Mouse (Mus musculus) midbrain, postnatal 0 days (tissue): Measurements from ENCODE around the gene Gm28051. TPM values are rescaled to one million over a fixed set of nuclear protein-coding genes. Genes with fewer than 3 reads are reported as not detected.

Experiments used
- ATAC-seq: fragments of 200-750 bp; cut with Nextera tagmentation; 2 replicates; pipeline ENCODE4 v1.8.0; 2017; ENCODE audit warnings: moderate number of reproducible peaks, mild to moderate bottlenecking, moderate TSS enrichment, moderate library complexity; ENCODE audit not compliant: low FRiP score
- DNase-seq: peaks from one replicate; pipeline ENCODE4 v3.0.0-alpha.2; 2015; ENCODE audit warnings: low spot score
- H3K27ac ChIP-seq: fragments of 300-500 bp; sonication (generic); 2 replicates; pipeline ENCODE4 v1.5.1; 2014; ENCODE audit warnings: low read depth, mild to moderate bottlenecking, low read length, mixed read lengths
- H3K27me3 ChIP-seq: fragments of 300-500 bp; sonication (generic); 2 replicates; pipeline ENCODE4 v1.6.1; 2014; ENCODE audit warnings: low read length, control low read depth, mixed read lengths; ENCODE audit not compliant: insufficient read depth
- H3K36me3 ChIP-seq: fragments of 300-500 bp; sonication (generic); 2 replicates; pipeline ENCODE4 v1.6.1; 2014; ENCODE audit warnings: low read length, control low read depth, mixed read lengths; ENCODE audit not compliant: insufficient read depth
- H3K4me1 ChIP-seq: fragments of 300-500 bp; sonication (generic); 2 replicates; pipeline ENCODE4 v1.6.1; 2014; ENCODE audit warnings: mild to moderate bottlenecking, control low read depth, antibody characterized with exemption, low read length, mixed read lengths; ENCODE audit not compliant: insufficient read depth
- H3K4me2 ChIP-seq: fragments of 300-500 bp; sonication (generic); 2 replicates; pipeline ENCODE4 v1.6.1; 2014; ENCODE audit warnings: low read depth, mild to moderate bottlenecking, low read length, mixed read lengths; ENCODE audit not compliant: poor library complexity, severe bottlenecking
- H3K4me3 ChIP-seq: fragments of 300-500 bp; sonication (generic); 2 replicates; pipeline ENCODE4 v1.5.1; 2014; ENCODE audit warnings: low read depth, mild to moderate bottlenecking, low read length, moderate library complexity
- H3K9ac ChIP-seq: fragments of 300-500 bp; sonication (generic); replicated peaks from 2 replicates; pipeline ENCODE4 v1.6.1; 2014; ENCODE audit warnings: mild to moderate bottlenecking, low read length, moderate library complexity, mixed read lengths; ENCODE audit not compliant: poor library complexity, severe bottlenecking
- H3K9me3 ChIP-seq: fragments of 300-500 bp; sonication (generic); 2 replicates; pipeline ENCODE4 v1.6.1; 2016; ENCODE audit warnings: low read length, control low read depth
- CTCF ChIP-seq: IDR thresholded peaks from 2 replicates; pipeline ENCODE4 v1.5.1; 2016; ENCODE audit warnings: antibody characterized with exemption, mild to moderate bottlenecking
- WGBS: fragments of 180-500 bp; shearing (Covaris S2); extraction: QIAGEN DNeasy Blood & Tissue Kit; methylation state at CpG from one replicate; pipeline ENCODE4 v1.1.7; 2014; 5-methylcytosine and 5-hydroxymethylcytosine counted together
- polyA plus RNA-seq: library from polyadenylated mRNA; unstranded; fragments of >200 nt; fragmentation: Nextera tagmentation; extraction: Ambion mirVana; gene quantifications from 2 replicates; pipeline ENCODE4 v1.2.1, GENCODE M21; 2015
- total RNA-seq: library from RNA; depleted of rRNA; stranded (reverse); fragments of >200 nt; gene quantifications from 2 replicates; pipeline ENCODE4 v1.2.3, GENCODE M21; 2014; rRNA removed

The Gm28051 gene
- 0.93 TPM in 1 of 2 replicates, not detected in the other for total RNA-seq
- polyA plus RNA-seq, result not detected in 2 replicates

DNA sequence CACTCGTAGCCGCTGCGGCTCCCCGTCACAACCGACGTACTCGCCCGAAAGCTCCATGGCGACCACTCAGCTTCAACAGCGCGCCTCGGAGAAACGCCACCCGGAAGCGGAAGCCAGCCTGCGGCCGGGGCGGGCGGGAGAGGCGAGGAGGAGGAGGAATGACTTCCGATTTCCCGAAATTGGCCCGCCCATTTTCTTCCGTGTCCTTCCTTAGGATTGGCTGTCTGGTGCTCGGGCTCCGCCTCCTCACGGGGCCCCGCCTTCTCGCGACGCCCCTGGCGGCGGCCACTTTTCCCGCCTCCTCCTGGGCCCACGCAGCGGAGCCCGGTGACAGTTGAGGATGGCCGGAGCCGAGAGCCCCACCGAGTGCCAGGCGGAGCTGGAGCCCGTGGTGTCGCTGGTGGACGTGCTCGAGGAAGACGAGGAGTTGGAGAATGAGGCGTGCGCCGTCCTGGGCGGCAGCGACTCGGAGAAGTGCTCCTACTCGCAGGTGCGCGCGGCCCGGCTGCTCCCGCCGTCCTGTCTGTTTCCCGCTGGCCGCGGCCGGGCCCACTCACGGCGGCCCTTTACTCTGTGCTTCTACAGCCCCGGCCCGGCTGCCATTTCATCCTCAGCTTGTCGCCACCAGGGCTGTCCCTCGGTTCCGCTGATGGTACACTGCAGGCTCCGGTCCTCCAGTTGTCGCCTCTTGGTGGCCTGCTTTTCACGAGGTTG, at the start of gene Gm28051, which contains the start of the genes Gon7 and Ubr7:
Gene Gm28051 (minus strand): TSS at position 77 of the 714 bp plus-strand sequence.
Gene Gon7 (minus strand): TSS at position 115 of the 714 bp plus-strand sequence.
Gene Ubr7 (plus strand): TSS at position 279 of the 714 bp plus-strand sequence.
- ATAC-seq, result peak; percentile 98
- Histone ChIP-seq H3K9me3 (no peaks in the 10 kb centered on the region), H3K4me3 (peak within 1 kb of the TSS; percentile 85), H3K9ac (peak within 1 kb of the TSS; percentile 75), H3K4me1 (peaks cover 9% of the 10 kb centered on the region), H3K4me2 (peak within 1 kb of the TSS; percentile 88), H3K27me3 (no peaks in the 10 kb centered on the region), H3K27ac (peak within 1 kb of the TSS; percentile 82), H3K36me3 (0 out of 2 replicates have a peak, but pooled peaks cover 3% of the 10 kb centered on the region)
- TF ChIP-seq CTCF, result peak; percentile 67
- WGBS, result under 1% methylated on average over 59 of the region's 73 CpGs
- peak; percentile 97 for DNase-seq

GRCm38 (mm10) chr12:102799528-102799927, 42.0 kb upstream of the Gm28051 start:
- no peak for TF ChIP-seq CTCF
- Histone ChIP-seq H3K9ac (no peak overlapping the region), H3K9me3 (no peaks in the 10 kb centered on the region), H3K4me1 (no peaks in the 10 kb centered on the region), H3K4me2 (no peak overlapping the region), H3K27me3 (no peaks in the 10 kb centered on the region), H3K27ac (no peak overlapping the region), H3K36me3 (peaks cover 5% of the 10 kb centered on the region; the same call in 1 of the 2 replicates), H3K4me3 (no peak overlapping the region)
- WGBS, result 92% methylated on average over 2 of the region's 2 CpGs
- DNase-seq, result no peak
- ATAC-seq, result no peak

GRCm38 (mm10) chr12:102787927-102788326, 30.4 kb upstream of the Gm28051 start:
- no peak for ATAC-seq
- Histone ChIP-seq H3K4me1 (no peaks in the 10 kb centered on the region), H3K36me3 (peaks cover 59% of the 10 kb centered on the region), H3K4me2 (no peak overlapping the region), H3K4me3 (no peak overlapping the region), H3K27me3 (no peaks in the 10 kb centered on the region), H3K9ac (no peak overlapping the region), H3K9me3 (no peaks in the 10 kb centered on the region), H3K27ac (no peak overlapping the region)
- no peak for DNase-seq
- TF ChIP-seq CTCF, result no peak
- 92% methylated on average over 7 of the region's 7 CpGs for WGBS

DNA sequence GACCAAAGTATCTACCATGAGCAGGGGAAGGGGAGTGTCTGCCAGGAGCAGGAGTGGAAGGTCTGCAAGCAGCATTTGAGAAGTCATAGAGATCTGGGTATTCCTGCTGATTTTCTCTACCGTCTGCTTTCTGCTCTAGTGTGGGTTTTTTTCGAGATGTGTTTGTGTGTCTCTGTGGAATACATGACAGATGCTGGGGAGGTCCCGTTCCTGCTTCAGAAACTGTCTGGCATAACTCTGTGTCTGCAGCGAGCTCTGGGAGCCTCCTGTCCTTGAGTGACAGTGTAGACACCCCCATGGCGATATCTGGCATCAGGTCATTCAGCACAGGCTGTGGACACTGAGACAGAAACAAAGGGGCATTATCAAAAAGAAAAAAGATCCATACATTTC, 28.0 kb upstream of the Gm28051 start:
- H3K36me3 ChIP-seq, result peaks cover 42% of the 10 kb centered on the region
- no peak for ATAC-seq

GRCm38 (mm10) chr12:102784899-102785592, 27.5 kb upstream of the Gm28051 start:
- no peak overlapping the region for H3K27ac ChIP-seq
- DNase-seq (no peak), ATAC-seq (no peak)
- H3K36me3 ChIP-seq, result peaks cover 37% of the 10 kb centered on the region
- H3K4me2 ChIP-seq, result no peak overlapping the region
- no peak for TF ChIP-seq CTCF
- WGBS, result 88% methylated on average over 19 of the region's 19 CpGs
- no peak overlapping the region for H3K4me3 ChIP-seq
- H3K9ac ChIP-seq, result no peak overlapping the region
- H3K27me3 ChIP-seq, result no peaks in the 10 kb centered on the region
- H3K9me3 ChIP-seq, result no peaks in the 10 kb centered on the region
- no peaks in the 10 kb centered on the region for H3K4me1 ChIP-seq

More for the DNA sequence above, 28.0 kb upstream of the Gm28051 start:
- no peaks in the 10 kb centered on the region for H3K9me3 ChIP-seq
- no peak overlapping the region for H3K27ac ChIP-seq
- no peak for TF ChIP-seq CTCF
- no peak overlapping the region for H3K4me3 ChIP-seq
- H3K9ac ChIP-seq, result no peak overlapping the region
- H3K4me1 ChIP-seq, result no peaks in the 10 kb centered on the region
- DNase-seq, result no peak
- H3K4me2 ChIP-seq, result no peak overlapping the region
- H3K27me3 ChIP-seq, result no peaks in the 10 kb centered on the region
- WGBS, result 82% methylated on average over 5 of the region's 5 CpGs

GRCm38 (mm10) chr12:102782841-102783240, 25.3 kb upstream of the Gm28051 start:
- DNase-seq (no peak), ATAC-seq (no peak)
- no peak for TF ChIP-seq CTCF
- peaks cover 26% of the 10 kb centered on the region for H3K36me3 ChIP-seq
- H3K27ac ChIP-seq, result no peak overlapping the region
- H3K27me3 ChIP-seq, result no peaks in the 10 kb centered on the region
- H3K4me1 ChIP-seq, result no peaks in the 10 kb centered on the region
- WGBS, result 90% methylated on average over 5 of the region's 5 CpGs
- H3K9me3 ChIP-seq, result no peaks in the 10 kb centered on the region
- no peak overlapping the region for H3K4me2 ChIP-seq
- no peak overlapping the region for H3K4me3 ChIP-seq
- H3K9ac ChIP-seq, result no peak overlapping the region
